Mouse (Mus musculus) heart, embryonic 14.5 days (tissue): ENCODE data around the gene Shb. TPM values are rescaled to one million over a fixed set of nuclear protein-coding genes. Genes with fewer than 3 reads are reported as not detected.

Experiments
- ATAC-seq: fragments of 200-750 bp; cut with Nextera tagmentation; 2 replicates; pipeline ENCODE4 v1.8.0; 2017; ENCODE audit warnings: low read depth, moderate TSS enrichment; ENCODE audit not compliant: insufficient number of reproducible peaks, insufficient read depth, low FRiP score
- H3K27ac ChIP-seq, 2 experiments: fragments of 200-500 bp in 1 of 2; fragments of 300-500 bp in 1 of 2; sonication (generic) in 1 of 2; replicated peaks in 1 of 2; 2 replicates each; pipeline ENCODE4 v1.5.1; 2012 to 2014; ENCODE audit warnings: low read depth in 2 of 2, low read length in 2 of 2, control low read depth in 1 of 2, mild to moderate bottlenecking in 1 of 2, mixed read lengths in 1 of 2; ENCODE audit not compliant: control insufficient read depth in 1 of 2, insufficient read depth in 1 of 2
- H3K27me3 ChIP-seq: fragments of 300-500 bp; sonication (generic); 2 replicates; pipeline ENCODE4 v1.6.1; 2014; ENCODE audit warnings: mild to moderate bottlenecking, low read length, control low read depth; ENCODE audit not compliant: control insufficient read depth, insufficient read depth
- H3K36me3 ChIP-seq: fragments of 300-500 bp; sonication (generic); 2 replicates; pipeline ENCODE4 v1.6.1; 2014; ENCODE audit warnings: mild to moderate bottlenecking, control low read depth, low read length, mixed read lengths; ENCODE audit not compliant: control insufficient read depth, insufficient read depth
- H3K4me1 ChIP-seq, 2 experiments: fragments of 200-500 bp in 1 of 2; fragments of 300-500 bp in 1 of 2; sonication (generic) in 1 of 2; 2 replicates each; pipeline ENCODE4 v1.6.1; 2012 to 2014; ENCODE audit warnings: low read length in 2 of 2, control low read depth in 1 of 2, mixed read lengths in 1 of 2; ENCODE audit not compliant: control insufficient read depth in 2 of 2, insufficient read depth in 2 of 2
- H3K4me2 ChIP-seq: fragments of 300-500 bp; sonication (generic); 2 replicates; pipeline ENCODE4 v1.6.1; 2014; ENCODE audit warnings: mild to moderate bottlenecking, low read length
- H3K4me3 ChIP-seq, 2 experiments: fragments of 200-500 bp in 1 of 2; fragments of 300-500 bp in 1 of 2; sonication (generic) in 1 of 2; 2 replicates each; pipeline ENCODE4 v1.5.1; 2012 to 2014; ENCODE audit warnings: low read length in 2 of 2, mild to moderate bottlenecking in 2 of 2, control low read depth in 1 of 2, low read depth in 1 of 2, moderate library complexity in 1 of 2; ENCODE audit not compliant: control insufficient read depth in 1 of 2, insufficient read depth in 1 of 2
- H3K9ac ChIP-seq: fragments of 300-500 bp; sonication (generic); 2 replicates; pipeline ENCODE4 v1.6.1; 2014; ENCODE audit warnings: mild to moderate bottlenecking, low read length
- H3K9me3 ChIP-seq: fragments of 300-500 bp; sonication (generic); 2 replicates; pipeline ENCODE4 v1.6.1; 2016; ENCODE audit warnings: low read length, control low read depth; ENCODE audit not compliant: control insufficient read depth
- WGBS: fragments of 180-500 bp; shearing (Covaris S2); extraction: QIAGEN DNeasy Blood & Tissue Kit; methylation state at CpG from one replicate; pipeline ENCODE4 v1.1.7; 2014; 5-methylcytosine and 5-hydroxymethylcytosine counted together
- polyA plus RNA-seq: library from polyadenylated mRNA; unstranded; fragments of >200 nt; fragmentation: Nextera tagmentation; extraction: Ambion mirVana; gene quantifications from 2 replicates; pipeline ENCODE4 v1.2.1, GENCODE M21; 2014

The Shb gene
- polyA plus RNA-seq, 1 experiment from 2014 or later = 19.0 TPM

DNA sequence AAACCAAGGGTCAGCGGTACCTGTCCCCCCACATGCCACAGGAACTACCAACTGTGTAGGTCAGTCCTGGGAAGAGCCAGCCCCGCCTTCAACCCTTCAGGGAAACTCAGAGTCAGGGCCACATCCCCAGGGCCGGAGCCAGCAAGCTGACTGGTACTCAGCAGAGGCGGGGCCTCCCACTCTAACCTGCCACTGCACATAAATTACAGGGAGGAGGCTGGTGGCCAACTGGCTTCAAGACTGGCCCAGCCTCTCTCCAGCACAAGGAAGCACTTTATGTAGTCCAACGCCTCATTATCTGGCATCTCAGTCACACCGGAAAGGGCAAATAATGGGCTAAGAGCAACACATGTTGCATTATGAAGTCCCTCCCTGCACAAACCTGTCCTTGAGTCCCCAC is 22.1 kb downstream of the Shb start:
- peaks cover 80 to 95% of the 10 kb centered on the region in 2 experiments for H3K4me1 ChIP-seq
- ATAC-seq = no peak
- no peaks in the 10 kb centered on the region for H3K36me3 ChIP-seq
- H3K27ac ChIP-seq = peak overlapping the region; percentile 88 to 99
- H3K4me3 ChIP-seq = no peak overlapping the region
- no peaks in the 10 kb centered on the region for H3K27me3 ChIP-seq
- WGBS = 35% methylated on average over 6 of the region's 6 CpGs
- H3K4me2 ChIP-seq = peak overlapping the region; percentile 5; the same call in 1 of the 2 replicates
- H3K9ac ChIP-seq = peak overlapping the region; percentile 39; the same call in 1 of the 2 replicates
- H3K9me3 ChIP-seq = no peaks in the 10 kb centered on the region

GRCm38 (mm10) chr4:45509416-45509815 is 22.9 kb downstream of the Shb start:
- Histone ChIP-seq H3K4me2 (no peak overlapping the region), H3K4me3 (no peak overlapping the region), H3K4me1 (peaks cover 77 to 94% of the 10 kb centered on the region in 2 experiments), H3K36me3 (no peaks in the 10 kb centered on the region), H3K9ac (peak overlapping the region; percentile 39), H3K27ac (peak overlapping the region; percentile 88 to 99), H3K9me3 (no peaks in the 10 kb centered on the region), H3K27me3 (no peaks in the 10 kb centered on the region)
- no peak for ATAC-seq
- WGBS = 87% methylated on average over 4 of the region's 4 CpGs

- ATAC-seq = no peak
- H3K9me3 ChIP-seq = no peaks in the 10 kb centered on the region
- no peak overlapping the region for H3K4me3 ChIP-seq
- peaks cover 74 to 93% of the 10 kb centered on the region in 2 experiments for H3K4me1 ChIP-seq
- 19% methylated on average over 6 of the region's 6 CpGs for WGBS
- H3K36me3 ChIP-seq = no peaks in the 10 kb centered on the region
- H3K4me2 ChIP-seq = peak overlapping the region; percentile 54
- peak overlapping the region; percentile 67 for H3K9ac ChIP-seq
- peak overlapping the region; percentile 88 to 99 for H3K27ac ChIP-seq
- H3K27me3 ChIP-seq = no peaks in the 10 kb centered on the region
These were observed 23.8 kb downstream of the Shb start for GRCm38 (mm10) chr4:45508469-45508868.

DNA sequence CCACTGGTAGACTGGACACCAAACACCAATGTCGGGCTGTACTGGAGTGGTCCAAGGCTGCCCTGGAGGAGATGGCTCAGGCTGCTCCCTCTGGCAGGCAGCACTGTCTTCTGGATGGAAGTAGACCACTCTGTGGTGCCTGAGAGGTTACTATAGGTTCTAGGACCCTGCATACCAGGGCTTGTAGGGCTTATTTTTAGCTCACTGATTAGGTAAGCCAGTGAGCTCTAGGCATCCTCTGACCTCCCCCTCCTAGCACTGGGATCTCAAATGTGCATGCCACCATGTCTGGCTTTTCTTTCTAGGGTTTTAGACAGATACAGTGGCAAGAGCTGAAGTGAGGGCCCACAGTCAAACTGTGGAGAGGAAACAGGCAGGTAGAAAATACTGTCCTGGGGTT is 24.8 kb downstream of the Shb start:
- H3K4me1 ChIP-seq = peaks cover 66 to 83% of the 10 kb centered on the region in 2 experiments
- ATAC-seq = peak; percentile 68
- whole genome bisulfite sequencing = 19% methylated on average over 1 of the region's 1 CpGs
- H3K27ac ChIP-seq = peak overlapping the region; percentile 88 to 99
- no peaks in the 10 kb centered on the region for H3K9me3 ChIP-seq
- H3K9ac ChIP-seq = peak overlapping the region; percentile 67
- H3K27me3 ChIP-seq = no peaks in the 10 kb centered on the region
- H3K36me3 ChIP-seq = no peaks in the 10 kb centered on the region
- peak overlapping the region; percentile 54 for H3K4me2 ChIP-seq
- H3K4me3 ChIP-seq = no peak overlapping the region

GRCm38 (mm10) chr4:45507039-45507438 is 25.2 kb downstream of the Shb start:
- Histone ChIP-seq H3K4me1 (peaks cover 64 to 79% of the 10 kb centered on the region in 2 experiments), H3K27me3 (no peaks in the 10 kb centered on the region), H3K4me2 (peak overlapping the region; percentile 54), H3K36me3 (no peaks in the 10 kb centered on the region), H3K9ac (peak overlapping the region; percentile 67), H3K4me3 (no peak overlapping the region), H3K9me3 (no peaks in the 10 kb centered on the region), H3K27ac (peak overlapping the region; percentile 88 to 99)
- peak; percentile 13; the same call in 1 of the 2 replicates for ATAC-seq
- 17% methylated on average over 9 of the region's 9 CpGs for WGBS

- Histone ChIP-seq H3K27me3 (no peaks in the 10 kb centered on the region), H3K4me2 (peak overlapping the region; percentile 54), H3K36me3 (no peaks in the 10 kb centered on the region), H3K4me3 (no peak overlapping the region), H3K9ac (peak overlapping the region; percentile 67), H3K27ac (peak overlapping the region; percentile 88 to 99), H3K9me3 (no peaks in the 10 kb centered on the region), H3K4me1 (peaks cover 64 to 77% of the 10 kb centered on the region in 2 experiments)
- WGBS = 18% methylated on average over 5 of the region's 5 CpGs
- ATAC-seq = no peak
These were observed 25.7 kb downstream of the Shb start for GRCm38 (mm10) chr4:45506613-45507012.

GRCm38 (mm10) chr4:45505671-45506070 is 26.6 kb downstream of the Shb start:
- Histone ChIP-seq H3K4me1 (peaks cover 60 to 76% of the 10 kb centered on the region in 2 experiments), H3K27ac (peak overlapping the region; percentile 88 to 99), H3K4me2 (0 out of 2 replicates have a peak overlapping the region, but pooled peaks have one; percentile 54), H3K9me3 (no peaks in the 10 kb centered on the region), H3K27me3 (no peaks in the 10 kb centered on the region), H3K36me3 (no peaks in the 10 kb centered on the region), H3K4me3 (no peak overlapping the region), H3K9ac (peak overlapping the region; percentile 67)
- 80% methylated on average over 2 of the region's 2 CpGs for WGBS
- ATAC-seq = no peak

DNA sequence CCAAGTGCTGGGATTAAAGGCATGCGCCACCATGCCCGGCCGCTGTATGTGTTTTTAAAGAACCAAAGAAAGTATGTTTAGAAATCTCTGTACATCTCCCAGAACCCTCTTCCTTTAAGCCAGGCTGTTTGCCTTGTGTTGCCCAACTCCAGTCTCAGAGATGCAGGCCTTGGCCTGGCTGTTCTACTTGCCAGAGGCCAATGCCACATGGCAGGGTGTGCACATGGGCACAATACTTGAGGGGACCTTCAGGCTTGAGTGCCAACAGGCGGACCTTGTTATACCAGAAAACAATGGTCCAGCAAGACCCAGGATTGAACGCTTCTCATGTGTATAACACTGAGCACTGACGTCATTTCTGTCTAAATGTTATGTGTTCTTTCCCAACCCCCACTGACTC is 27.1 kb downstream of the Shb start:
- 90% methylated on average over 6 of the region's 6 CpGs for WGBS
- no peak for ATAC-seq
- Histone ChIP-seq H3K4me1 (peaks cover 62 to 78% of the 10 kb centered on the region in 2 experiments), H3K4me2 (no peak overlapping the region), H3K27me3 (no peaks in the 10 kb centered on the region), H3K9me3 (no peaks in the 10 kb centered on the region), H3K4me3 (no peak overlapping the region), H3K27ac (no peak overlapping the region), H3K36me3 (no peaks in the 10 kb centered on the region), H3K9ac (no peak overlapping the region)
